Mouse (Mus musculus) small intestine, adult 2 months (tissue): ENCODE data around the gene Dnajb14. TPM values are rescaled to one million over a fixed set of nuclear protein-coding genes. Genes with fewer than 3 reads are reported as not detected.
"Not testable (repeated sequence)": the region's sequence is repeated elsewhere in the genome, so short reads cannot be mapped to it uniquely, and the experiment has no call there.

Experiments used
- H3K27ac ChIP-seq: fragments of 200-500 bp; 2 replicates; pipeline ENCODE4 v1.5.1; 2012; ENCODE audit warnings: low read depth, low read length, control low read depth, inconsistent platforms; ENCODE audit not compliant: insufficient read depth
- H3K27me3 ChIP-seq: fragments of 200-500 bp; 2 replicates; pipeline ENCODE4 v1.6.1; 2012; ENCODE audit warnings: mild to moderate bottlenecking, moderate library complexity, low read length, inconsistent platforms; ENCODE audit not compliant: control insufficient read depth, insufficient read depth
- H3K36me3 ChIP-seq: fragments of 200-500 bp; 2 replicates; pipeline ENCODE4 v1.6.1; 2012; ENCODE audit warnings: mild to moderate bottlenecking, low read length, control low read depth, inconsistent platforms; ENCODE audit not compliant: control insufficient read depth, insufficient read depth
- H3K4me1 ChIP-seq: fragments of 200-500 bp; 2 replicates; pipeline ENCODE4 v1.6.1; 2012; ENCODE audit warnings: low read length, inconsistent platforms, mixed read lengths; ENCODE audit not compliant: control insufficient read depth, insufficient read depth, insufficient read length
- H3K4me3 ChIP-seq: fragments of 200-500 bp; 2 replicates; pipeline ENCODE4 v1.5.1; 2012; ENCODE audit warnings: low read depth, mild to moderate bottlenecking, control low read depth, inconsistent platforms, low read length, moderate library complexity
- CTCF ChIP-seq: fragments of 200-500 bp; IDR thresholded peaks from 2 replicates; pipeline ENCODE4 v1.5.1; 2012; ENCODE audit warnings: low read depth, mild to moderate bottlenecking, control low read depth, inconsistent platforms, low read length, moderate library complexity, mixed read lengths; ENCODE audit not compliant: insufficient replicate concordance, insufficient read length; ENCODE audit errors: extremely low read depth
- POLR2A ChIP-seq: fragments of 200-500 bp; IDR thresholded peaks from 2 replicates; pipeline ENCODE4 v1.6.1; 2012; ENCODE audit warnings: low read depth, mild to moderate bottlenecking, control low read depth, inconsistent platforms, low read length, moderate library complexity
- WGBS: fragments of 180-500 bp; shearing (Covaris S2); methylation state at CpG from one replicate; pipeline ENCODE4 v1.1.7; 2018; 5-methylcytosine and 5-hydroxymethylcytosine counted together
- polyA plus RNA-seq: library from polyadenylated mRNA; depleted of rRNA; stranded (reverse); fragments of >200 nt; gene quantifications from 2 replicates; pipeline ENCODE4 v1.2.3, GENCODE M21; 2012

Dnajb14 gene
- polyA plus RNA-seq, 1 experiment: 2.0 TPM

- Histone ChIP-seq H3K27me3 (no peaks in the 10 kb centered on the region), H3K27ac (no peak overlapping the region), H3K4me3 (no peak overlapping the region), H3K36me3 (no peaks in the 10 kb centered on the region), H3K4me1 (no peaks in the 10 kb centered on the region)
- 95% methylated on average over 2 of the region's 2 CpGs for WGBS
- TF ChIP-seq CTCF (no peak), POLR2A (no peak)
These were observed 16.3 kb upstream of the Dnajb14 start for GRCm38 (mm10) chr3:137851196-137851595.

GRCm38 (mm10) chr3:137853011-137853410, 14.5 kb upstream of the Dnajb14 start:
- H3K27ac ChIP-seq, H3K4me3 ChIP-seq, H3K27me3 ChIP-seq, H3K4me1 ChIP-seq, H3K36me3 ChIP-seq: not testable (repeated sequence)
- WGBS: 90% methylated on average over 1 of the region's 1 CpGs

- H3K36me3 ChIP-seq: no peaks in the 10 kb centered on the region
- no peaks in the 10 kb centered on the region for H3K4me1 ChIP-seq
- no peak overlapping the region for H3K4me3 ChIP-seq
- no peaks in the 10 kb centered on the region for H3K27me3 ChIP-seq
- 53% methylated on average over 3 of the region's 3 CpGs for WGBS
- no peak for TF ChIP-seq CTCF
- no peak for TF ChIP-seq POLR2A
- H3K27ac ChIP-seq: no peak overlapping the region
These were observed 12.1 kb upstream of the Dnajb14 start for GRCm38 (mm10) chr3:137855328-137855727.

- TF ChIP-seq CTCF (no peak), POLR2A (no peak)
- Histone ChIP-seq H3K36me3 (no peaks in the 10 kb centered on the region), H3K27me3 (no peaks in the 10 kb centered on the region), H3K4me1 (no peaks in the 10 kb centered on the region), H3K27ac (no peak overlapping the region), H3K4me3 (no peak overlapping the region)
- 22% methylated on average over 7 of the region's 7 CpGs for WGBS
These were observed 11.4 kb upstream of the Dnajb14 start for GRCm38 (mm10) chr3:137856061-137856460.

- TF ChIP-seq POLR2A: no peak
- TF ChIP-seq CTCF: no peak
These were observed 6.9 kb upstream of the Dnajb14 start for GRCm38 (mm10) chr3:137860394-137861170.

GRCm38 (mm10) chr3:137861436-137861835, 6.0 kb upstream of the Dnajb14 start:
- Histone ChIP-seq H3K27me3 (no peaks in the 10 kb centered on the region), H3K4me3 (no peak overlapping the region), H3K36me3 (peaks cover 2% of the 10 kb centered on the region; the same call in 1 of the 2 replicates), H3K4me1 (no peaks in the 10 kb centered on the region), H3K27ac (no peak overlapping the region)
- WGBS: 98% methylated on average over 4 of the region's 4 CpGs
- no peak for TF ChIP-seq CTCF
- no peak for TF ChIP-seq POLR2A

More at GRCm38 (mm10) chr3:137860394-137861170, 6.9 kb upstream of the Dnajb14 start:
- WGBS: 58% methylated on average over 8 of the region's 8 CpGs
- H3K36me3 ChIP-seq: no peaks in the 10 kb centered on the region
- H3K4me1 ChIP-seq: no peaks in the 10 kb centered on the region
- no peak overlapping the region for H3K27ac ChIP-seq
- no peaks in the 10 kb centered on the region for H3K27me3 ChIP-seq
- no peak overlapping the region for H3K4me3 ChIP-seq

- 93% methylated on average over 3 of the region's 3 CpGs for WGBS
- Histone ChIP-seq H3K4me1 (no peaks in the 10 kb centered on the region; the same call in 1 of the 2 replicates), H3K36me3 (peaks cover 2% of the 10 kb centered on the region; the same call in 1 of the 2 replicates), H3K27me3 (no peaks in the 10 kb centered on the region), H3K27ac (no peak overlapping the region), H3K4me3 (no peak overlapping the region)
- TF ChIP-seq CTCF (no peak), POLR2A (no peak)
These were observed 4.9 kb upstream of the Dnajb14 start for GRCm38 (mm10) chr3:137862600-137862999.
